Mouse (Mus musculus): ENCODE data around the gene Kcnk5. TPM values are rescaled to one million over a fixed set of nuclear protein-coding genes. Genes with fewer than 3 reads are reported as not detected.

Gene Kcnk5
- polyA plus RNA-seq, 1 experiment from 2014 or later: 21.9 TPM

DNA sequence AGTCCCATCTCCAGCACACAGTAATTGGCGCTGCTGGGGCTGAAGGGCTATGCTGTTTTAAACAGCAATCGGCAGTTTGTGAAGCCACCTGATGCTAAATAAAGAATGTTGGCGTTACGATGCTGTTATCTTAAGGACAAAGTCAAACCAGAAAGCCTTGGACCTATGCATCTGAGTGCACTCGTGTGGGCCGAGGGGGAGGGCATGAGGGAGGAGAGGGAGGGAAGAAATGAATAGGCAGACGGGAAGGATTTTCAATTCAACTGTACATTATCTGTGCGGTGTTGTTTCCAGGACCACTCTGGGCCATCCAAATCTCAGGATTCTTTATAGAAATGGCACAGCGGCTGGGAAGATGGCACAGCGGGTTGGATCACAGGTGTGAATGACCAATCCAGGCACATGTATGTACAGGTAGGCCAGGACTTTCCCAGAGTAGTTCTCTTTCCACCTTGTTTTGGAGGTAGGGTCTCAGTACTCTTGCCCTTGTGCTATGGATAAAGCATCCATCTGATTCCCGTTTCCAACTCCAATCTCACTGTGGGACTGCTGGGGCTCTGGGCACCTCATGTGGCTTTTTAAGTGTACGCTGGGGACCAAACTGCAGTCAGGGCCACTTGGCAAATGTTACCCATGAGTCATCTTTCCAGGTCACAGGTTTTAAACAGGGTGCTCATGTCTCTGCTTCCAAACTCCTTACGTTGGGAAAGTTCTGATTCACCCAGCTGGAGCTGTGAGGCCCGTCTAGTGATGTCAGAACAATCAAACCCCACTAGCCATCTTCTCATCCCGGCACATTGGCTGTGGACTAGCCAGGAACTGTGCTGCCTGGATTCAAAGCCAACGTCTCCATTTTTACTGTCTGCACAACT, 42.9 kb downstream of the Kcnk5 start, which contains the start of gene Saysd1:
TSS of gene Saysd1 (minus strand) at position 51 of the 872 bp plus-strand sequence.
- ATAC-seq (ENCODE audit: low FRiP score, low TSS enrichment): no peak
- no peak within 1 kb of the TSS for H3K4me3 ChIP-seq (ENCODE audit: low read length)
- WGBS: 74% methylated on average over 16 of the region's 16 CpGs

DNA sequence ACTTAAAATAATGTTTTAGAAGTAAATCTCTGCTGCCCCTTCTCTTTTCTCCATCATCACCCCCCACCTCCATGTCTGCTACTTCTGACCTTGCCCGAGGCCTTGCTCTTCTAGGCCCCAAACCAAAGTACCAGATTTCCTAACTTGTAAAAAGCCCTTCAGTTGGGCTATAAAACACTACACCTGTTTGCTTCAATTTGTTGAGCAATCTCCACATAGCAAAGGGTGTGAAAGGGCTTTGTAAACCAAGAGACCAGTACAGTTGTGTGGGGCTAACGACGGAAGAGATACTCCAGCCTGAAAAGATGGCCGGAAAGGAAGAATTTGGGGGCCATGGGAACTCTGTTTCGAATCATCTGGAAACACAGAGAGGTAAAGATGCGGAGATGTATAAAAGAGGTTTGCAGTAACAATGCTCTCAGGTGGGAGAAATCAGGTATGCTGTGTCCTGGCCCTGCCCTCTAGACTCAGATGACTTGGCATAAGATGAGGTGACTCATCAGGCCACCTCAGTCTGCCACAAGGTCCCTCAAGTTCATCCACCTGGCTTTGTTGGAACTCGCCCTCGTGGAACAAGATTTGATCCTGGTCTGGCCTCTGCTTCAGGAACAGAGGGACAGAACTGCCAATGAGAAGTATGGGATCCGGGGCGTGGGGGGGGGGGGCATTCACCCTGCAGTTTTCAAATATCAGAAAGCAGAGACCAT, 46.5 kb downstream of the Kcnk5 start:
- Histone ChIP-seq H3K36me3 (ENCODE audit: insufficient read depth, low read length) (0 out of 2 replicates have a peak, but pooled peaks cover 3% of the 10 kb centered on the region), H3K9ac (replicated peaks; ENCODE audit: low read length) (no peak overlapping the region), H3K4me2 (replicated peaks; ENCODE audit: low read depth, low read length) (no peak overlapping the region), H3K27ac (ENCODE audit: low read length) (no peak overlapping the region), H3K9me3 (ENCODE audit: low read length) (no peaks in the 10 kb centered on the region), H3K27me3 (ENCODE audit: insufficient read depth, low read length) (no peaks in the 10 kb centered on the region), H3K4me3 (ENCODE audit: low read length) (no peak overlapping the region), H3K4me1 (ENCODE audit: insufficient read depth, low read length) (no peaks in the 10 kb centered on the region)
- no peak for ATAC-seq (ENCODE audit: low FRiP score, low TSS enrichment)
- 78% methylated on average over 10 of the region's 10 CpGs for WGBS

More for the DNA sequence above, 42.9 kb downstream of the Kcnk5 start, which contains the start of gene Saysd1:
- no peak within 1 kb of the TSS for H3K9ac ChIP-seq (replicated peaks; ENCODE audit: low read length)
- peaks cover 2% of the 10 kb centered on the region; the same call in 1 of the 2 replicates for H3K4me1 ChIP-seq (ENCODE audit: insufficient read depth, low read length)
- no peaks in the 10 kb centered on the region for H3K9me3 ChIP-seq (ENCODE audit: low read length)
- H3K4me2 ChIP-seq (replicated peaks; ENCODE audit: low read depth, low read length): no peak within 1 kb of the TSS
- no peak within 1 kb of the TSS for H3K27ac ChIP-seq (ENCODE audit: low read length)
- no peaks in the 10 kb centered on the region for H3K27me3 ChIP-seq (ENCODE audit: insufficient read depth, low read length)
- peaks cover 28% of the 10 kb centered on the region for H3K36me3 ChIP-seq (ENCODE audit: insufficient read depth, low read length)

DNA sequence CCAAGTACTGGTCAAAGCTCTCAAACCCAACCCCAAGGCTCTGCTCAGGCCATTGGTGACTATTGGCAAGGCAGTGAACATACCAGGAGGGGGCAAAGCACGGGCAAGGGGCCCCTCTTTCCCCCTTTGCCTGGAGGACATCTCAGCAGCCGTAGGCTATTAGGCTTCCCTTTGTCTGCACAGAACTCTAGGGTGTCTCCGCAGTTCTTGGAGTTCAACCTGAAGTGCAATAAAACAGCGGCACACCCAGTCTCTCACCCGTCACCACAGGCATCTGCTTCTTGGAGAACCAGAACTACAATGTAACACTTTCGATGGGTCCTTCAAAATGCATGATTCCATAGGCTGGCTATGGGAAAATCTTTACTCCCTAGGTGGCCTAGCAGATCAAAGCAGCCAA, 53.4 kb downstream of the Kcnk5 start:
- H3K4me2 ChIP-seq (replicated peaks; ENCODE audit: low read depth, low read length): no peak overlapping the region
- no peaks in the 10 kb centered on the region for H3K36me3 ChIP-seq (ENCODE audit: insufficient read depth, low read length)
- no peak overlapping the region for H3K9ac ChIP-seq (replicated peaks; ENCODE audit: low read length)
- H3K4me3 ChIP-seq (ENCODE audit: low read length): no peak overlapping the region
- no peak overlapping the region for H3K27ac ChIP-seq (ENCODE audit: low read length)
- no peak for ATAC-seq (ENCODE audit: low FRiP score, low TSS enrichment)
- H3K9me3 ChIP-seq (ENCODE audit: low read length): no peaks in the 10 kb centered on the region
- no peaks in the 10 kb centered on the region for H3K27me3 ChIP-seq (ENCODE audit: insufficient read depth, low read length)
- 80% methylated on average over 6 of the region's 6 CpGs for WGBS
- H3K4me1 ChIP-seq (ENCODE audit: insufficient read depth, low read length): no peaks in the 10 kb centered on the region

DNA sequence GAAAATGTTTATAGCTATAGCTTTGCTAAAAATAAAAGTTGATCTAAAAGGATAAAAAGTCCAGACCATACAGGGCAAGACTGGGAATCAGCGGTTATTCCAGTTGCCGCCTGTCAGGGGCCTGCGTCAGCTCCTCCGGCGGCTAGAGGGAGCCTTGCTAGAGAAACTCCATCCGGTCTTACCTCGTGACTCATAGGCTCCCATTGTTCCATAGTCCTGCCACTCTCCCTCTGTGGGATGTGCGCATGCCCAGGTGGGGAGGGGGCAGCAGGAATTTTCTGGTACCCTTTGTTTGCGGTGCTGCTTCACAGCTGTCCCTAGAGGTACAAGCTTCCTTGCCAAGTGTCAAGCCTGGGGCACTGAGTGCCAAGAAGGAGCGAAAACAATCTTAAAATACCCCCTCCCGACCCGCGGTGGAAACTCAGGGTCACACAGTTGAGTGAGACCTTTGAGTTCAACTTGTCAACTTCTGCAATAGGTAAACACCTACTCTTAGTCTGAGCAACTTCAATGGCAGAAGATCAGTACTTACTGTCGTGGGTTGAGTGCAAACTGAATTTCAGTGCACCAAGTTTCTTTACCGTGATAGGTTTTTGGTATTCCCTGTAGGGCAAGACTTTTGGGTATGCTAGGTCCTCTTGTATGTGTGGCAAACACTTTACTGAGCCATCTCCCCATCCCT, 54.1 kb downstream of the Kcnk5 start:
- H3K9me3 ChIP-seq (ENCODE audit: low read length): no peaks in the 10 kb centered on the region
- H3K27me3 ChIP-seq (ENCODE audit: insufficient read depth, low read length): no peaks in the 10 kb centered on the region
- H3K4me2 ChIP-seq (replicated peaks; ENCODE audit: low read depth, low read length): no peak overlapping the region
- H3K36me3 ChIP-seq (ENCODE audit: insufficient read depth, low read length): no peaks in the 10 kb centered on the region
- ATAC-seq (ENCODE audit: low FRiP score, low TSS enrichment): no peak
- H3K4me3 ChIP-seq (ENCODE audit: low read length): no peak overlapping the region
- WGBS: 80% methylated on average over 15 of the region's 15 CpGs
- H3K27ac ChIP-seq (ENCODE audit: low read length): no peak overlapping the region
- no peak overlapping the region for H3K9ac ChIP-seq (replicated peaks; ENCODE audit: low read length)
- H3K4me1 ChIP-seq (ENCODE audit: insufficient read depth, low read length): no peaks in the 10 kb centered on the region

DNA sequence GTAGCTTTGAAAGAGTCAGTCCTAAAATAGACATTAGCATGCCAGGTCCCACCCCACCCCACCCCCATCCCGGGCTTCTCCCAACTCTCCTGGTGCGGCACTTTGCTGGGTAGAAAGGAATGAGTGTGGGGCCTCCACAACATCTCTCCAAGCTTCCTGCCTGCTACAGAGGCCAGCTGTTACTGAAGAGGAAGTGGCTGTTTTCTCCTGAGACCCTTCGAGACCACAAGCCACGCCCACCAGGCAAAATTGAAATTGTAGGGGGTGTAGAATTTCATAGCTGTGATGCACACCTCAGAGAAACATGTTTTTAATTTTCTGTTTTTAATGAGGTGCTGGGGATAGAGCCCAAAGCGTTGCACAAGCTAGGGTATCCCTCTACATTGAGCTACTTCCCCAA, 60.7 kb downstream of the Kcnk5 start:
- Histone ChIP-seq H3K4me2 (replicated peaks; ENCODE audit: low read depth, low read length) (no peak overlapping the region), H3K36me3 (ENCODE audit: insufficient read depth, low read length) (no peaks in the 10 kb centered on the region), H3K4me1 (ENCODE audit: insufficient read depth, low read length) (peaks cover 15% of the 10 kb centered on the region), H3K27me3 (ENCODE audit: insufficient read depth, low read length) (no peaks in the 10 kb centered on the region), H3K4me3 (ENCODE audit: low read length) (no peak overlapping the region), H3K9ac (replicated peaks; ENCODE audit: low read length) (no peak overlapping the region), H3K9me3 (ENCODE audit: low read length) (no peaks in the 10 kb centered on the region), H3K27ac (ENCODE audit: low read length) (no peak overlapping the region)
- WGBS: 67% methylated on average over 5 of the region's 5 CpGs
- no peak for ATAC-seq (ENCODE audit: low FRiP score, low TSS enrichment)

DNA sequence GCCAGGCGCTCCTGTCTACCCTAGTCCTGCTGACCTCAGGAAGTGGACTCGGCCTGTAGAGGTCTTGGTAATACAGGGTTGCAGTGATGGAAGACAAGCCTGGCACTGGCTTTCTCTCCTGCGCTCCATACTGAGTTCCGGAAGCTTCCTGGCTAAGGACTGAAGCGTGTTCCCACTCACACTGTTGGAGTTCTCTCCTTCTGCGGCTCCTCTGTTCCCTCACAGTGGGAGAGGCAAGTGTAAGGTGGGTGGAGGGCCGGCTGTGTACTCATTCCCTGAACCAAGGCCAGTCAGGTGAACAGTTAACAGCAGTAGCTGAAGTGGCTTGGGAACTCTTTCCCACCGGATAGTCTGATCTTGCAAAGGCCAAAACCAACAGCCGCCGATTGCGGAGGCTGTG, 61.6 kb downstream of the Kcnk5 start:
- ATAC-seq (ENCODE audit: low FRiP score, low TSS enrichment): no peak
- WGBS: 93% methylated on average over 11 of the region's 11 CpGs
- no peaks in the 10 kb centered on the region for H3K36me3 ChIP-seq (ENCODE audit: insufficient read depth, low read length)
- no peak overlapping the region for H3K4me3 ChIP-seq (ENCODE audit: low read length)
- H3K9ac ChIP-seq (replicated peaks; ENCODE audit: low read length): no peak overlapping the region
- H3K9me3 ChIP-seq (ENCODE audit: low read length): no peaks in the 10 kb centered on the region
- no peaks in the 10 kb centered on the region for H3K27me3 ChIP-seq (ENCODE audit: insufficient read depth, low read length)
- no peak overlapping the region for H3K4me2 ChIP-seq (replicated peaks; ENCODE audit: low read depth, low read length)
- no peak overlapping the region for H3K27ac ChIP-seq (ENCODE audit: low read length)
- peaks cover 17% of the 10 kb centered on the region for H3K4me1 ChIP-seq (ENCODE audit: insufficient read depth, low read length)

DNA sequence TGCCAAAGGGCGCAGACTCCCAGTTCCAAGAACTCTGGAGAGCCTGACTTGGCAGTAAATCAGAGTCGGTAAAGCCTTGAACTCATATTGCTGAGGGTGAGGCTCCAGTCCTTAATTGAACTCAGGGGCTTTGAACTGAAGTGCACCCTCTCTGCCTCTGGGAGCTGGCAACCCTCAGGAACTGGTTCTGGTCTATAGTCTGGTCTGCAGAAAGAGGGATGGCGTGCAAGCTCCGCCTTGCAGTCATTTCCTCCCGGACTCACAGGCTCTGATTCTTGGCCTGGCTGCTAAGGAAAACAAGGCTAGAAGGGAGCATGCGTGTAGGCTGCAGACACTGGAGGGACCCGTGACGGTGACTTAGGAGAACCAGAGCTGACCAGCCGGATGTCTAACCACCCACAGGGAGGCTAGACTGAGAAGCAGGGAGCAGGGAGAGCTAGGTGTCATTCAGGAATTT, 65.4 kb downstream of the Kcnk5 start:
- ATAC-seq (ENCODE audit: low FRiP score, low TSS enrichment): peak; percentile 68
- Histone ChIP-seq H3K4me3 (ENCODE audit: low read length) (no peak overlapping the region), H3K36me3 (ENCODE audit: insufficient read depth, low read length) (0 out of 2 replicates have a peak, but pooled peaks cover 2% of the 10 kb centered on the region), H3K9ac (replicated peaks; ENCODE audit: low read length) (no peak overlapping the region), H3K4me1 (ENCODE audit: insufficient read depth, low read length) (peaks cover 25% of the 10 kb centered on the region), H3K27me3 (ENCODE audit: insufficient read depth, low read length) (no peaks in the 10 kb centered on the region), H3K27ac (ENCODE audit: low read length) (peak overlapping the region; percentile 44; the same call in 1 of the 2 replicates), H3K4me2 (replicated peaks; ENCODE audit: low read depth, low read length) (no peak overlapping the region), H3K9me3 (ENCODE audit: low read length) (no peaks in the 10 kb centered on the region)
- WGBS: 22% methylated on average over 9 of the region's 9 CpGs

DNA sequence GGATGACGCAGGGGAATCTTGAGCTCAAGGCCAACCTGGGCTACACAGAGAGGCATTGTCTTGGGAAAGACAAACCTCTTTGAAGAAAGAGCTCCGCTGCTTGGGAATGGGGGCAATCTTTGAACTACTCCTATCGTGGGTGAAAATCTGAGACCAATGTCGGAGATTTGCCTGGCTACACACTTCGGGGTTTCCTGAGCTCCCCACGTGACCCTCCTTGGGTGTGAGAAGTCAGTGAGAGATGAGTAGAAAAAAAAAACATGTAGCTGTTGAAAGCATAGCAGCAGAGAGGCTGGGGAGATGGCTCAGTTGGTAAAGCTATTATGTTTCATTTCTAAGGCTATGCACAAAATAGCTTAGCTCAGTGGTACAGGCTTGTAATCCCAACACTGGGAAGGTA, 66.7 kb downstream of the Kcnk5 start:
- ATAC-seq (ENCODE audit: low FRiP score, low TSS enrichment): no peak
- H3K4me2 ChIP-seq (replicated peaks; ENCODE audit: low read depth, low read length): no peak overlapping the region
- H3K4me1 ChIP-seq (ENCODE audit: insufficient read depth, low read length): peaks cover 25% of the 10 kb centered on the region
- H3K27me3 ChIP-seq (ENCODE audit: insufficient read depth, low read length): no peaks in the 10 kb centered on the region
- 74% methylated on average over 6 of the region's 6 CpGs for WGBS
- no peaks in the 10 kb centered on the region for H3K9me3 ChIP-seq (ENCODE audit: low read length)
- no peak overlapping the region for H3K9ac ChIP-seq (replicated peaks; ENCODE audit: low read length)
- 0 out of 2 replicates have a peak, but pooled peaks cover 2% of the 10 kb centered on the region for H3K36me3 ChIP-seq (ENCODE audit: insufficient read depth, low read length)
- H3K4me3 ChIP-seq (ENCODE audit: low read length): no peak overlapping the region
- no peak overlapping the region for H3K27ac ChIP-seq (ENCODE audit: low read length)

DNA sequence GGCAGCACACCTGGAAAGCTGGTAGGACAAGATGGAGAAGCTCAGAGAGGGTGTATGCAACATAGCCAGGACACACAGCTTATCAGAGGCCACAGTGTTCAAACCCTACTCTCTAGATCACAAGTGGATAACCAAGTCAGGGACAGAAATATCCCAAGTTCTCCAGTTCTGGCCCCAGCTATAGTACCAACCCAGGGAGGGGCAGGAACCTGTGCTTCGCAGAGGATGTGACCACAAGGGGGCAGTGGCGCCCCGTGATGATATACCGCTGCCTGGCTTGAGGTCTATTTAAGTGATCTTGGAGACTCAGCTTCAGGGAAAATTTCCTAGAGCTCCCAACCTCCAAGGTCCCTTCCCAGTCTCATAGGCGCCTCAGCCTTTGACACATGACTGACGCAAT, 67.6 kb downstream of the Kcnk5 start:
- Histone ChIP-seq H3K27me3 (ENCODE audit: insufficient read depth, low read length) (no peaks in the 10 kb centered on the region), H3K4me2 (replicated peaks; ENCODE audit: low read depth, low read length) (no peak overlapping the region), H3K4me1 (ENCODE audit: insufficient read depth, low read length) (peaks cover 25% of the 10 kb centered on the region), H3K9me3 (ENCODE audit: low read length) (no peaks in the 10 kb centered on the region), H3K27ac (ENCODE audit: low read length) (no peak overlapping the region), H3K36me3 (ENCODE audit: insufficient read depth, low read length) (0 out of 2 replicates have a peak, but pooled peaks cover 2% of the 10 kb centered on the region), H3K9ac (replicated peaks; ENCODE audit: low read length) (no peak overlapping the region), H3K4me3 (ENCODE audit: low read length) (no peak overlapping the region)
- peak; percentile 80 for ATAC-seq (ENCODE audit: low FRiP score, low TSS enrichment)
- 10% methylated on average over 6 of the region's 6 CpGs for WGBS
